9 mouse cellular contexts compared by ENCODE assay signal in genomic region chr19:55700569-55701282, GRCm38 (mm10). TPM values are rescaled to one million over a fixed set of nuclear protein-coding genes. Genes with fewer than 3 reads are reported as not detected.
DNase-seq lines count a peak whose midpoint lies in the region; ATAC-seq and TF ChIP-seq lines count a peak whose summit lies in the region.
"Had no signal": no experiment of that assay in that cellular context is flagged by ENCODE, and none has a peak within 500 bp of the region (broad histone marks: within the 10 kb centered on the region; RNA-seq: fewer than 3 reads in every experiment).

No protein-coding gene starts in this region.

- 19% methylated on average over 11 of the region's 11 CpGs for whole genome bisulfite sequencing in heart, embryonic 14.5 days

- H3K27me3 ChIP-seq in MEL (ENCODE audit: control insufficient read depth in 1 of 2, insufficient read depth in 2 of 2, low read length in 2 of 2): peaks cover 0 to 3% of the 10 kb centered on the region in 2 experiments; a peak in 2 of 4 replicates
- no peaks in the 10 kb centered on the region; the same call in 1 of the 2 replicates for H3K27me3 ChIP-seq in heart, embryonic 14.5 days (ENCODE audit: control insufficient read depth, insufficient read depth, low read length)

- H3K36me3 ChIP-seq in MEL (ENCODE audit: control insufficient read depth in 1 of 2, insufficient read depth in 2 of 2, low read length in 2 of 2): 0 out of 4 replicates have a peak, but pooled peaks cover 0 to 2% of the 10 kb centered on the region in 2 experiments
- H3K36me3 ChIP-seq in heart, embryonic 14.5 days (ENCODE audit: control insufficient read depth, insufficient read depth, low read length): no peaks in the 10 kb centered on the region

- peaks cover 0 to 9% of the 10 kb centered on the region in 2 experiments; a peak in 2 of 4 replicates for H3K4me1 ChIP-seq in MEL (ENCODE audit: control insufficient read depth in 1 of 2, insufficient read depth in 2 of 2, low read length in 2 of 2)
- peaks cover 16 to 17% of the 10 kb centered on the region in 2 experiments for H3K4me1 ChIP-seq in heart, embryonic 14.5 days (ENCODE audit: control insufficient read depth in 2 of 2, insufficient read depth in 2 of 2, low read length in 2 of 2)

- TF ChIP-seq RAD21 in MEL (IDR thresholded peaks at IDR 0.05; ENCODE audit: low read depth, low read length): no peak

- no peak overlapping the region for H3K4me3 ChIP-seq in MEL (ENCODE audit: control insufficient read depth in 1 of 2, insufficient read depth in 1 of 2, low read depth in 2 of 2, low read length in 2 of 2)
- H3K4me3 ChIP-seq in heart, embryonic 14.5 days (ENCODE audit: control insufficient read depth in 1 of 2, insufficient read depth in 1 of 2, low read depth in 1 of 2, low read length in 2 of 2): 0 out of 4 replicates have a peak overlapping the region, but pooled peaks of 1 of the 2 experiments have one; percentile 1

- no peaks in the 10 kb centered on the region for H3K9me3 ChIP-seq in MEL (replicated peaks; ENCODE audit: insufficient read depth, low read length)
- H3K9me3 ChIP-seq in heart, embryonic 14.5 days (ENCODE audit: control insufficient read depth, low read length): no peaks in the 10 kb centered on the region

- TF ChIP-seq CTCF in MEL (IDR thresholded peaks at IDR 0.05 in 2 of 3, conservative IDR thresholded peaks at IDR 0.05 in 1 of 3; ENCODE audit: control insufficient read depth in 1 of 3, insufficient read depth in 1 of 3, low read depth in 2 of 3, low read length in 3 of 3, poor library complexity in 1 of 3, severe bottlenecking in 1 of 3): no peak

- TF ChIP-seq EP300 in MEL (IDR thresholded peaks at IDR 0.05; ENCODE audit: low read depth in 1 of 2, low read length in 2 of 2): peak in 1 of 2 experiments; percentile 28; a peak in 2 of 4 replicates

- TF ChIP-seq POLR2A in MEL (IDR thresholded peaks at IDR 0.05; ENCODE audit: control insufficient read depth in 1 of 2, insufficient read depth in 1 of 2, low read depth in 1 of 2, low read length in 2 of 2, poor library complexity in 1 of 2): no peak

- H3K79me2 ChIP-seq in MEL (ENCODE audit: control insufficient read depth, insufficient read depth, low read length, poor library complexity): no peaks in the 10 kb centered on the region

- no peak overlapping the region for H3K27ac ChIP-seq in MEL (ENCODE audit: control insufficient read depth, low read depth, low read length)
- no peak overlapping the region for H3K27ac ChIP-seq in heart, embryonic 14.5 days (replicated peaks in 1 of 2; ENCODE audit: control insufficient read depth in 1 of 2, insufficient read depth in 1 of 2, low read depth in 2 of 2, low read length in 2 of 2)

- H3K9ac ChIP-seq in MEL (ENCODE audit: control insufficient read depth, low read depth, low read length, poor library complexity, severe bottlenecking): 0 out of 2 replicates have a peak overlapping the region, but pooled peaks have one; percentile 9
- H3K9ac ChIP-seq in heart, embryonic 14.5 days (ENCODE audit: low read length): peak overlapping the region; percentile 41; the same call in 1 of the 2 replicates

- DNase-seq in MEL (ENCODE audit: low read depth, low spot score): peak; percentile 64
- DNase-seq in kidney, postnatal 14 days: peak; percentile 72
- DNase-seq in lung, postnatal 25 days (ENCODE audit: low spot score): peak; percentile 31
- no peak for DNase-seq in right cerebral cortex, postnatal 14 days
- no peak for DNase-seq in spleen, postnatal 4 days (ENCODE audit: low spot score in 2 of 2)
- no peak for DNase-seq in right cerebral cortex, postnatal 4 days
- no peak for DNase-seq in thymus, postnatal 4 days

- ATAC-seq in heart, embryonic 14.5 days (ENCODE audit: insufficient number of reproducible peaks, insufficient read depth, low FRiP score, low read depth): no peak
- ATAC-seq: forebrain, embryonic 16.5 days had no signal

- H3K4me2 ChIP-seq in heart, embryonic 14.5 days (ENCODE audit: low read length): peak overlapping the region; percentile 60

TF ChIP-seq in MEL, 35 proteins besides CTCF, POLR2A, EP300 and RAD21:
- TF ChIP-seq ZNF384 (IDR thresholded peaks at IDR 0.05; ENCODE audit: low read depth, low read length) (peak; percentile 58), CHD1 (IDR thresholded peaks at IDR 0.05; ENCODE audit: low read depth, low read length) (no peak), BHLHE40 (IDR thresholded peaks at IDR 0.05; ENCODE audit: borderline replicate concordance, low read depth, low read length) (peak; percentile 44; the same call in 1 of the 2 replicates), SIN3A (IDR thresholded peaks at IDR 0.05; ENCODE audit: low read length) (no peak), ETS1 (IDR thresholded peaks at IDR 0.05; ENCODE audit: low read depth, low read length) (peak; percentile 63; the same call in 1 of the 2 replicates), JUND (IDR thresholded peaks at IDR 0.05; ENCODE audit: low read depth, low read length) (no peak), RCOR1 (IDR thresholded peaks at IDR 0.05; ENCODE audit: low read depth, low read length) (peak; percentile 56), MXI1 (IDR thresholded peaks at IDR 0.05; ENCODE audit: low read depth, low read length) (peak; percentile 23; the same call in 1 of the 2 replicates), GATA1 (IDR thresholded peaks at IDR 0.05; ENCODE audit: low read depth, low read length) (peak; percentile 53), CHD2 (IDR thresholded peaks at IDR 0.05; ENCODE audit: low read length) (0 out of 2 replicates have a peak, but pooled peaks have one; percentile 26), TCF12 (IDR thresholded peaks at IDR 0.05; ENCODE audit: low read depth, low read length) (peak; percentile 34; the same call in 1 of the 2 replicates), POLR2AphosphoS5 (IDR thresholded peaks at IDR 0.05; ENCODE audit: borderline replicate concordance, low read depth, low read length) (no peak), SMC3 (IDR thresholded peaks at IDR 0.05; ENCODE audit: low read depth, low read length) (peak; percentile 3; the same call in 1 of the 2 replicates), GABPA (IDR thresholded peaks at IDR 0.05; ENCODE audit: low read depth, low read length) (no peak), HCFC1 (IDR thresholded peaks at IDR 0.05; ENCODE audit: low read depth, low read length) (no peak), TBP (IDR thresholded peaks at IDR 0.05; ENCODE audit: low read depth, low read length) (no peak)

RNA-seq across cellular contexts. Expression of gene Tcf7l2, which starts 40.9 kb away (rescaled TPM):
- total RNA-seq in MEL (2012; rRNA removed): 0.65 and 1.7 TPM in 2 replicates
- polyA plus RNA-seq in MEL (2012; ENCODE audit: insufficient read depth in 1 of 2, insufficient read length in 2 of 2, low read depth in 1 of 2, low replicate concordance in 2 of 2, missing spikeins in 1 of 2): 10 to 100 TPM in 1 of 2 experiments, not detected in 1; 12.8 TPM
- polyA plus RNA-seq in heart, embryonic 14.5 days (2014; fragmentation: Nextera tagmentation; extraction: Ambion mirVana): 56.7 and 58.0 TPM in 2 replicates

Comparison
In these comparisons a context has a peak if more than half of its experiments do, and no peak if none do; other contexts are left out.
1. DNase-seq: peak in MEL (single experiment), kidney, postnatal 14 days (single experiment) and lung, postnatal 25 days (single experiment); none in right cerebral cortex, postnatal 14 days (single experiment), spleen, postnatal 4 days (0 of 2), right cerebral cortex, postnatal 4 days (single experiment) and thymus, postnatal 4 days (single experiment).